In genomic region chr7:123097891-123098750, GRCm38 (mm10) we compare ENCODE assay signal across 7 mouse cellular contexts. TPM values are rescaled to one million over a fixed set of nuclear protein-coding genes. Genes with fewer than 3 reads are reported as not detected.
DNase-seq lines count a peak whose midpoint lies in the region; ATAC-seq and TF ChIP-seq lines count a peak whose summit lies in the region.

No protein-coding gene starts in this region.

- H3K27me3 ChIP-seq in heart, embryonic 13.5 days (replicated peaks), result no peaks in the 10 kb centered on the region
- no peaks in the 10 kb centered on the region for H3K27me3 ChIP-seq in kidney, postnatal 0 days (ENCODE audit: insufficient read depth, low read length)
- H3K27me3 ChIP-seq in liver, adult 2 months (ENCODE audit: control insufficient read depth, insufficient read depth, low read length), result no peaks in the 10 kb centered on the region
- no peaks in the 10 kb centered on the region for H3K27me3 ChIP-seq in neural tube, embryonic 12.5 days (replicated peaks)

- no peak for TF ChIP-seq POLR2A in liver, adult 2 months (IDR thresholded peaks at IDR 0.05; ENCODE audit: extremely low read depth, insufficient read depth, low read length)

- H3K9ac ChIP-seq in heart, embryonic 13.5 days, result peak overlapping the region; percentile 69
- no peak overlapping the region for H3K9ac ChIP-seq in kidney, postnatal 0 days (ENCODE audit: low read depth, low read length)
- no peak overlapping the region for H3K9ac ChIP-seq in liver, adult 2 months (ENCODE audit: low read depth, low read length)
- H3K9ac ChIP-seq in neural tube, embryonic 12.5 days, result no peak overlapping the region

- H3K79me2 ChIP-seq in liver, adult 2 months (ENCODE audit: control insufficient read depth, insufficient read depth, low read length), result no peaks in the 10 kb centered on the region

- ATAC-seq in heart, embryonic 13.5 days (ENCODE audit: extremely low read depth, insufficient number of reproducible peaks, low FRiP score, low TSS enrichment), result peak; percentile 86
- ATAC-seq in kidney, postnatal 0 days (replicated peaks; ENCODE audit: low FRiP score, low read depth), result peak; percentile 97
- ATAC-seq in neural tube, embryonic 12.5 days (ENCODE audit: low FRiP score, low read depth), result peak; percentile 85

- TF ChIP-seq CTCF in kidney, postnatal 0 days (IDR thresholded peaks at IDR 0.05; ENCODE audit: low read depth), result no peak
- TF ChIP-seq CTCF in liver, adult 2 months (IDR thresholded peaks at IDR 0.05; ENCODE audit: low read depth, low read length), result no peak

- H3K4me1 ChIP-seq in heart, embryonic 13.5 days, result peaks cover 34% of the 10 kb centered on the region
- peaks cover 11% of the 10 kb centered on the region; the same call in 1 of the 2 replicates for H3K4me1 ChIP-seq in kidney, postnatal 0 days (replicated peaks; ENCODE audit: insufficient read depth, low read length)
- H3K4me1 ChIP-seq in liver, adult 2 months (ENCODE audit: control insufficient read depth, insufficient read depth, low read length), result peaks cover 4% of the 10 kb centered on the region; the same call in 1 of the 2 replicates
- H3K4me1 ChIP-seq in neural tube, embryonic 12.5 days, result no peaks in the 10 kb centered on the region

- 20% methylated on average over 16 of the region's 16 CpGs for WGBS in heart, embryonic 13.5 days
- 10% methylated on average over 16 of the region's 16 CpGs for WGBS in kidney, postnatal 0 days
- 14% methylated on average over 16 of the region's 16 CpGs for WGBS in liver, adult 2 months
- 24% methylated on average over 16 of the region's 16 CpGs for WGBS in neural tube, embryonic 12.5 days

- peak overlapping the region; percentile 90 for H3K27ac ChIP-seq in heart, embryonic 13.5 days (replicated peaks)
- H3K27ac ChIP-seq in kidney, postnatal 0 days, result peak overlapping the region; percentile 91
- peak overlapping the region; percentile 46; the same call in 1 of the 2 replicates for H3K27ac ChIP-seq in liver, adult 2 months (replicated peaks; ENCODE audit: insufficient read depth, low read depth, low read length)
- H3K27ac ChIP-seq in neural tube, embryonic 12.5 days, result 0 out of 2 replicates have a peak overlapping the region, but pooled peaks have one; percentile 51

- H3K4me3 ChIP-seq in heart, embryonic 13.5 days, result no peak overlapping the region
- no peak overlapping the region for H3K4me3 ChIP-seq in kidney, postnatal 0 days (replicated peaks; ENCODE audit: low read depth, low read length)
- no peak overlapping the region for H3K4me3 ChIP-seq in liver, adult 2 months (ENCODE audit: insufficient read depth, low read depth, low read length)
- no peak overlapping the region for H3K4me3 ChIP-seq in neural tube, embryonic 12.5 days

- peak overlapping the region; percentile 16 for H3K4me2 ChIP-seq in heart, embryonic 13.5 days
- peak overlapping the region; percentile 4; the same call in 1 of the 2 replicates for H3K4me2 ChIP-seq in kidney, postnatal 0 days (ENCODE audit: low read length)
- H3K4me2 ChIP-seq in neural tube, embryonic 12.5 days (replicated peaks), result no peak overlapping the region

- H3K9me3 ChIP-seq in heart, embryonic 13.5 days, result peaks cover 4% of the 10 kb centered on the region; the same call in 1 of the 2 replicates
- no peaks in the 10 kb centered on the region for H3K9me3 ChIP-seq in kidney, postnatal 0 days (replicated peaks; ENCODE audit: low read length)
- no peaks in the 10 kb centered on the region for H3K9me3 ChIP-seq in neural tube, embryonic 12.5 days

- no peaks in the 10 kb centered on the region for H3K36me3 ChIP-seq in heart, embryonic 13.5 days
- no peaks in the 10 kb centered on the region for H3K36me3 ChIP-seq in kidney, postnatal 0 days (ENCODE audit: insufficient read depth, low read length)
- H3K36me3 ChIP-seq in liver, adult 2 months (ENCODE audit: control insufficient read depth, insufficient read depth, low read length), result no peaks in the 10 kb centered on the region
- H3K36me3 ChIP-seq in neural tube, embryonic 12.5 days, result no peaks in the 10 kb centered on the region

- peak; percentile 56 to 70 for DNase-seq in adrenal gland, postnatal 36 days
- DNase-seq in fibroblast of lung, adult 2 months (ENCODE audit: low read depth), result peak; percentile 84
- DNase-seq in kidney, postnatal 0 days (ENCODE audit: low spot score), result peak; percentile 98
- DNase-seq in liver, adult 2 months (ENCODE audit: extremely low read depth, low read depth, low spot score), result peak; percentile 52
- DNase-seq in urinary bladder, postnatal 14 days (ENCODE audit: low spot score), result peak; percentile 82

RNA-seq across cellular contexts. Expression of gene Tnrc6a, which starts 25.6 kb away (rescaled TPM):
- total RNA-seq in adrenal gland, postnatal 36 days (2021), result 10 to 100 TPM; 39.9 to 45.8 TPM
- 28.7 and 30.8 TPM in 2 replicates for polyA plus RNA-seq in heart, embryonic 13.5 days (2015; fragmentation: Nextera tagmentation; extraction: Ambion mirVana)
- 51.3 and 58.0 TPM in 2 replicates for polyA plus RNA-seq in kidney, postnatal 0 days (2015; fragmentation: Nextera tagmentation; extraction: Ambion mirVana)
- total RNA-seq in liver, adult 2 months (2014; rRNA removed), result 29.7 and 32.4 TPM in 2 replicates
- polyA plus RNA-seq in liver, adult 2 months (2012; rRNA removed), result 13.4 and 22.1 TPM in 2 replicates
- 75.3 and 79.0 TPM in 2 replicates for polyA plus RNA-seq in neural tube, embryonic 12.5 days (2016; fragmentation: Nextera tagmentation; extraction: Ambion mirVana)
